Mouse (Mus musculus) embryonic stem cell, embryonic (primary cell): ENCODE measurements around the gene Nrxn3.

Experiments used
- CTCF ChIA-PET, 4 experiments: fragments of 300-600 bp in 2 of 4; fragments of 350-600 bp in 2 of 4; sonication (Branson Sonifier 250); formaldehyde crosslinking; loops; one replicate each; lab custom pipeline; 2022; ENCODE audit warnings: inconsistent platforms in 2 of 4; lab: Charles Lee
- POLR2A ChIA-PET, 4 experiments: fragments of 300-600 bp in 2 of 4; fragments of 350-600 bp in 2 of 4; sonication (Branson Sonifier 250); formaldehyde crosslinking; loops; one replicate each; lab custom pipeline; 2022; ENCODE audit warnings: antibody characterized with exemption in 4 of 4, inconsistent platforms in 1 of 4; lab: Charles Lee

Gene Nrxn3

DNA sequence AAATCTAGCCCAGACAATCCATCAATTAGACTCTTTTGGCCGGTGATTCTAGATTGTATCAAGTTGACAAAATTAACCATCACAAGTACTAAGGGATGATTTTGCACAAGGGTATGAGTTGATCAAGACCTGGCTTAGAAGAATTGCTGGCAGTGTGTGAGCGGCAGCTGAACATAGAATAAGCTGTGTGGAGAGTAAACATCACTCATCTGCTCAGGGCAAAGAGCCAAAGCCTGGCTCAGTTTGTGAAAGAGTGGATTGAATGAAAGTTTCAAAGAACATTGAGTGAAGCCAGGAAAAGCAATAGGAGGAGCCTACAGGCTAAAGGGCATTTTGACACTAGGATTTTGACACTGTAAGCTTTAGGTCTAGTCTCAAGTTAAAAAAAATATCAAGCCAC is 828.6 kb downstream of the Nrxn3 start:
- CTCF ChIA-PET: interaction anchor here in 1 of 4 experiments (0.8 kb wide), 1 partner anchor 38 kb away, joined by 3 read pairs; no protein-coding TSS in a partner anchor
- POLR2A ChIA-PET: no interaction called here

DNA sequence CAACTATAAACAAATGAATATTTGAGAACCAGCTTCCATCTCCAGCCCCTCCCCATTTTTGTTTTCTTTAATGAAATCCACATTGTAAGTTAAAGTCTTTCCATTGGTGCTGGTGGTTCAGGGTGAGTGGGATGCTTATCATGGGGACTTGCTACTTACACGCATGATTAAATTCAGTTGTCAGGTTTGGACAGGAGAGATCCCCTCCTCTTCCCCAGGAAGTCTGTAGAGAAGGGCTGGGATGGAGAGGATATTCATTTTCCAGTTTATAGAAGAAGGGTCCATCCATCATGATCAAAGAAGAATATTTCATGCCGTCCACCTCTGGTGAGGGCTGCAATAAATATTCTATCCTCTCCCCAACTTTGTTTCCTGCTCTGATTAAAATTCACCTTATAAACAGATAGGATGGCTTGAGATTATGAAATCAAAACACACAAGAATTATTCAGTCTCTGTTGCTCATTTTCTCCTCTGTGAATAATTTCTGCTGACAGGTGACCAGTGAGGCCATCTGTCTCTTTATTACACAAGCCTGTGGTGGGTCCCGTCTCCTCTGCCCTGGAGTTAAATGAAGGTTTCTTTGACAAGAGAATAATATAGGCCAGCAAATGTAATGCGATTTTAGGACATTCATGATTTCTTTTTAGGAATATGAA is 830.7 kb downstream of the Nrxn3 start:
- ChIA-PET CTCF (no interaction called here), POLR2A (no interaction called here)

DNA sequence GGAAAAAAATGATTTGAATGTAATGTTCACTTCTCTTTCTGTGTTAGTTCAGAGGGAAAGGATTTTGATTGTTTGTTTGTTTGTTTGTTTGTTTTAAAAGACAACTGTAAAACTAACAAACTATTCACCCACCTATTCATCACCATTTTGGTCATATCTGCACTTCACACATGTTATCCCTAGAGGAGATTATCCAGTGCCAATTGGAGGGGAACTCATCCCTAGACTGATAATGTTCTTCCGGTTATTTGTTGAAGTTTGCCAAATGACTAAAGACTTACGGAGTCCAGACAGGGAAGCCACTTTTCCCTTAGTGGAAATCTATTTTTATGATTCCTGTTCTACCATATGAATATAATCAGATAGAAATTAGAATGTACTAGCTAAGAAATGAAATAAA is 831.5 kb downstream of the Nrxn3 start:
- ChIA-PET POLR2A (no interaction called here), CTCF (no interaction called here)

- CTCF ChIA-PET: no interaction called here
- POLR2A ChIA-PET: no interaction called here
Measured at GRCm38 (mm10) chr12:89554740-89555430, 832.2 kb downstream of the Nrxn3 start.

- POLR2A ChIA-PET: no interaction called here
- CTCF ChIA-PET: no interaction called here
Measured at GRCm38 (mm10) chr12:89558921-89559320, 836.2 kb downstream of the Nrxn3 start.

- ChIA-PET CTCF (no interaction called here), POLR2A (no interaction called here)
Measured at GRCm38 (mm10) chr12:89561989-89562565, 839.4 kb downstream of the Nrxn3 start.

DNA sequence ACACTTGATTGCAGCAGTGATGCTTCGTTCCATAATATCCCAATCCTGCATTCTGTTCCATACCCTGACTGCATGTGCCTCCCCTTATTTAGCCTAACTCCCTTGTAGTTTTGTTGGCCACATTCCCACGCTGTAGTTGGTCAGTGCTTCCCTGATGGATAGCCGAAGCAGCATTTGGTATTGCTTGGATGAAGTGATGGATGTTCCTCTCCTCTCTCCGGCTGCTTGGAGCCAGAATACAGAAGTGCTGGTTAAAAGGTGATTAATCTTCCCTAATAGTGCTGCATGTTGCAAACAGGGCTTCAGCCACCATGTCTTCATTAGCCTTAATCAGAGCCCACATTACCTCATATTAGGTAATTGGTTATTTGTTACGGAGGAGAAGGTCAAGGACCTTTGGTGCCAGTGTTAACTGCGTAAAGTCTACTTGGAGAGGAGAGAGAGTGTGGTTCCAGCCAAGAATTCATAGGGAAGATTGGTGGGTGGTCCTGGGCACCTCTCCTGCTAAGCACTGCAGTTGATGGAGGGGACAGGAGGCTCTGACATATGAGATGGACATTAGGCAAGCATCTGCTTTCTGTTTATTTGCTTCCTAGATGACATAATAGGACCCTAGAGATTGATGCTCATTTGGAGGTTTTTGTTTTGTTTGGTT is 846.2 kb downstream of the Nrxn3 start:
- POLR2A ChIA-PET: no interaction called here
- CTCF ChIA-PET: no interaction called here

DNA sequence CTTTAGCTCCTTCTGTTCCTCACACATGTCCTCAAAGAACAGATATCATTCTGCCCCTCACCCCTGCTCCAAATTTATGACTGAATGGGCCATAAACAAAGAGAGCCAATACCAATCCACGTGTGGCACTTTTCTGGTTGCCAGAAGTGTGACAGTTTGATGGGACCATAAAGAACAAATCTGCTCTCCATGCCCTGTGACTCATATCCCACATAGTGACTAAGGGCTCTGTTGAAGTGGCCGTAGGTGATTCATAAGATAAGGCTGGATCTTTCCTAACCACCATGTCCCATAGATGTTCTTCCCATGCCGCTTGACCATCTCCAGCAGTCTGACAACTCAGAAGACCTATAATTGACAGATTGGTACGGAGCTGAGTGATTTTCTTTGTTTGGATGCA is 869.8 kb downstream of the Nrxn3 start:
- ChIA-PET POLR2A (no interaction called here), CTCF (no interaction called here)

DNA sequence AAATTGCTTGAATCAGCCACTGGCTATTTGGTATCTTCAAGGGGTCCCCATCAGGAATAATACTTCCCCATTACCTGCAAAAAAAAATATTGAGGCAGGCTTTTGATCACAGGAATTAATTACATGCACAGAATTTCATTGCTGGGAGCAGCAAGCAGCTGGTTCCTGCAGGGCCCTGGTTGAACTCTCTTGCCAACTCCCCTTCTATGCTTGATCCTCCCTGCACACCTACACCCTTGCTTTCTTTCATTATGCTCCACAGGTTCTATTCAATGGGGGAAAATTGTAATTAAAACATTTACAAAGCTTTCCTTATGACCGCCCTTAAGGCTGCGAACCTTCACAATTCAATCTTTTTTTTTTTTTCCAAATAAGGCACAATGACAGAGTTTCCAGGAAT is 891.0 kb downstream of the Nrxn3 start:
- ChIA-PET POLR2A (interaction anchor here in 1 of 4 experiments (1.5 kb wide), 1 partner anchor 150 kb away, joined by 3 read pairs; no protein-coding TSS in a partner anchor), CTCF (interaction anchor here in 1 of 4 experiments (0.5 kb wide), 1 partner anchor 177 kb away, joined by 7 read pairs; no protein-coding TSS in a partner anchor)

- CTCF ChIA-PET: no interaction called here
- POLR2A ChIA-PET: no interaction called here
Measured at GRCm38 (mm10) chr12:89625746-89626145, 903.1 kb downstream of the Nrxn3 start.

DNA sequence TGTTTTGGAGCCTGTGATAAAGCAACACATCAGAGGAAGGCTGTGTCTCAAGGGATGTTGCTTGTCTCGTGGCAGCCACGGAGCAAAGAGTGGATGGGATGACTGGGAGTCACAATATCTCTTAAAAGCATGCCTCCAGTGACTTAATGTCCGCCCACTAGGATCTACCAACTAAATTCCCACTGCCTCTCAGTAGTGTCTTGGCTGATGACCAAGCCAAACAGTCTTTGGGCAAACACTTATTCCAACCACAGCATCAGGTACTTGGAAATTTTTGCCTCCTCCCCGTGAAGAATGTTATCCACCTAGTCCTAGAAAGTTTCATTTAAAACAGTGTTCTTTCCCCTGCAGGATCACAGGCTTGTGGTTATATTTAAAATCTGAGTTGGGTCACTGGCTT is 917.4 kb downstream of the Nrxn3 start:
- CTCF ChIA-PET: no interaction called here
- POLR2A ChIA-PET: no interaction called here

DNA sequence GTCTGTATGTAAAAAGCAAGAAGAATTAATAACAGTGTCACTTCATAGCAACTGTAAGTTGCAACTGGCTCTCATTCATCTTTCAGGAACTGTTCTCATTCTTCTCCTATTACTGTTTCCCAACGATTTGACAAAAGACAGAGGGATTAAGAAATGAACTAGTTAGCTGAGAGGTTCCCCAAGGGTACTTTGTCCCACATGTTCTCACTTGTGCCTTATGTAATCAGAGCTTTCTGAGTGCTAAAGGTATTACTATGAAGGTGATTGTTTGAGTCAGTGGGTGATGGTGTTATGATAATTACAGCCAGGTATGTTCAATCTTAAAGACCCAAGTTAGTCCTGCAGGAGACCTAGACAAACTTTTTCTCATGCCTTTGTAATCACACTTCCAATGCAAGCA is 918.8 kb downstream of the Nrxn3 start:
- ChIA-PET POLR2A (no interaction called here), CTCF (no interaction called here)

GRCm38 (mm10) chr12:89653211-89653610 is 930.5 kb downstream of the Nrxn3 start:
- ChIA-PET CTCF (no interaction called here), POLR2A (no interaction called here)

DNA sequence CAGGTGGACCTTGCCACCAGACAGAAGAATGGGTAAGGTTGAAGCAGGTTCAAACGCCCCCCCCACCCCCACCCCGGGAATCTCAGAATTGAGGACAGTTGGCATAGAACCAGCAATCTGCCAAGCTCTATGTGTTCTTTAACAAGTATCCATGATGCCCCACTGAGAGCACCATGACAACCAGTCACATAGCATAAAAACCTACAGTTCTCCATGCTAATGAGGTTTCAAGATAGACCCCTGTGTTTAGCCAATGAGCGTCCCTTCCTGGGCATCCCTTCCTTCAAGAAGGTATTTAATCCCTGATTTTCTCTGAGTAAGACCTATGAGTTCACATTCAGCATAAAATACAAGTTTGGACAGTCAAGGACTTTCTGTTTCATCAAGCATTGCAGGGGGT is 938.5 kb downstream of the Nrxn3 start:
- CTCF ChIA-PET: no interaction called here

DNA sequence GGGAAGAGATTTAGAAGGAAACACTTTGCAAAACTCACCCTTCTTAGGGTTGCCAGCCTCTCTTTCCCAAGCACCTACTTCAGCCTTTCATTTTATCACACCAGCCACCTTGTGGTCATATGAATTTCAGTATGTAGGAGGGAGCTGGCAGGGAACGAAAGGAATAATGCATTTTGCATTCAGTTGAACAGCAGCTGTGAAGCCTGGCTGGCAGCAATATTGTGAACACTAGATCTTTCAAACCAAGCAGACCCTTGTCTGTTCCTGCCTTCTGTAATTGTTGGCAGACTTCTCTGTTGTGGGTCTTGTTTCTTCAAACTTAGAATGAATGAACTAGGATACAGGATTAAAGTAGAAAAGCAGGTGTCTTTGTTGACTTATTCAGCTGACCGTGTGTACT is 946.2 kb downstream of the Nrxn3 start:
- CTCF ChIA-PET: interaction anchor here in 1 of 4 experiments (0.6 kb wide), 1 partner anchor 362 kb away, joined by 3 read pairs; no protein-coding TSS in a partner anchor
- POLR2A ChIA-PET: no interaction called here

More for the DNA sequence above, 938.5 kb downstream of the Nrxn3 start:
- POLR2A ChIA-PET: interaction anchor here in 1 of 4 experiments (0.6 to 0.7 kb wide), 2 partner anchors 13 to 61 kb away, joined by 3 read pairs; no protein-coding TSS in a partner anchor

GRCm38 (mm10) chr12:89672819-89673218 is 950.1 kb downstream of the Nrxn3 start:
- ChIA-PET POLR2A (no interaction called here), CTCF (no interaction called here)

DNA sequence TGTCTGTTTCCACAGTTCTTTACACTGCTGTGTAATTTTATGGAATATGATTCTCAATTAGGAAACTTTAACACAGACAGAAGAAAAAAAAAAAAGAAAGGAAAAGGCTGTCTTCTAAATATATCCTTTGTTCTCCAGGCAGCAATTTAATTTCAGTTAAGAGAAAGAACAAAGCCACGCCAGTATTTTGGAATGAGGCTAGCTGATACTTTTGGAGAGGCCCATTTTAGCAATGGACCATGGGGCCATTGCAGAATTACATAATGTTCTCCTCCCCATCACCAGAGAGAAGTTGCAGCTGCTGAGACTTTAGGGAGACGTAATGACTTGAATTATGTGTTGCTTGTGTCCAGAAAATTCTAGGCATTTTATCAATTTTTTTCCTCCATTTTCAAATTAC is 963.0 kb downstream of the Nrxn3 start:
- CTCF ChIA-PET: no interaction called here
- POLR2A ChIA-PET: no interaction called here

DNA sequence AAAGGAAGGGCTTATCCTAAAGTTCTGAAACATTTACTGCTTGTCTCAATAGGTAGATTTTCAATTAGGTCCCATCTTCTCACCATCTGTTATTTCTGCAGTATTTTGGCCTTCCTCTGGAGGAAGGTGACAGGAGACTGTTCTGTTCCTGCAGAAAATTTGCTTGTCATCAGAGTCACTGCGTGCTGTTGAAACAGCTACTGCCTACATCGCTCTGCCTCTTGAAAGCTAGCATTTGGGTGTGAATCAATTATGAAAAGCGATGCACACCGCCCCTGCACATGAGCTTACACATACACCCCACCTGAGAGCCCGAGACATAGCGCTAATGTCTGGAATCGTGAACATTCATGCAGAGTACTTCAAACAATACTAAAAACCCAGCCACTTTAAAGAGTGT is 966.4 kb downstream of the Nrxn3 start:
- ChIA-PET POLR2A (no interaction called here), CTCF (no interaction called here)

- POLR2A ChIA-PET: no interaction called here
Measured at GRCm38 (mm10) chr12:89699469-89699868, 976.8 kb downstream of the Nrxn3 start.

GRCm38 (mm10) chr12:89700937-89701458 is 978.3 kb downstream of the Nrxn3 start:
- ChIA-PET CTCF (no interaction called here), POLR2A (interaction anchor here in 1 of 4 experiments (0.7 kb wide), 1 partner anchor 24 kb away, joined by 3 read pairs; no protein-coding TSS in a partner anchor)

More at GRCm38 (mm10) chr12:89699469-89699868, 976.8 kb downstream of the Nrxn3 start:
- CTCF ChIA-PET: no interaction called here
